ENCODE assay signal across 30 mouse cellular contexts in genomic region chr11:12044245-12044644, GRCm38 (mm10). TPM values are rescaled to one million over a fixed set of nuclear protein-coding genes. Genes with fewer than 3 reads are reported as not detected.
DNase-seq lines count a peak whose midpoint lies in the region; ATAC-seq and TF ChIP-seq lines count a peak whose summit lies in the region.
"Had no signal": no experiment of that assay in that cellular context is flagged by ENCODE, and none has a peak within 500 bp of the region (broad histone marks: within the 10 kb centered on the region; RNA-seq: fewer than 3 reads in every experiment).

No protein-coding gene starts in this region.

- in situ Hi-C loops in CH12.LX (cut with MboI; ENCODE audit: low pct_ligation_motif_present, low pct_unique_long_range_greater_than_20kb, low sequenced_read_pairs) = no loop called here

- no peak for ATAC-seq in heart, postnatal 0 days (ENCODE audit: insufficient read depth, low read depth)
- ATAC-seq: forebrain, embryonic 13.5 days; hindbrain, embryonic 16.5 days; midbrain, embryonic 13.5 days had no signal

- no peaks in the 10 kb centered on the region for H3K9me3 ChIP-seq in heart, postnatal 0 days (replicated peaks; ENCODE audit: control insufficient read depth, low read length)
- H3K9me3 ChIP-seq in CH12.LX (replicated peaks; ENCODE audit: low read length) (no peaks in the 10 kb centered on the region), ES-Bruce4 (replicated peaks; ENCODE audit: control insufficient read depth, insufficient read depth, low read length, poor library complexity, severe bottlenecking) (no peaks in the 10 kb centered on the region)
- H3K9me3 ChIP-seq: forebrain, embryonic 13.5 days; G1E; heart, embryonic 12.5 days; limb, embryonic 10.5 days; limb, embryonic 15.5 days; megakaryocyte, embryonic 14.5 days; midbrain, embryonic 13.5 days; stomach, embryonic 15.5 days had no signal

- TF ChIP-seq EP300 in heart, postnatal 0 days (IDR thresholded peaks at IDR 0.05; ENCODE audit: low read depth) = no peak
- TF ChIP-seq EP300 in CH12.LX (IDR thresholded peaks at IDR 0.05; ENCODE audit: low read length) (no peak), ES-Bruce4 (IDR thresholded peaks at IDR 0.05; ENCODE audit: insufficient read depth, low read depth, low read length) (no peak)

- no peak overlapping the region for H3K9ac ChIP-seq in heart, postnatal 0 days (replicated peaks; ENCODE audit: low read depth, low read length)
- H3K9ac ChIP-seq in CH12.LX (ENCODE audit: insufficient read depth, low read depth) (no peak overlapping the region), ES-Bruce4 (ENCODE audit: low read depth, poor library complexity, severe bottlenecking) (no peak overlapping the region)
- H3K9ac ChIP-seq: forebrain, embryonic 13.5 days; heart, embryonic 12.5 days; limb, embryonic 15.5 days; midbrain, embryonic 13.5 days; stomach, embryonic 15.5 days had no signal

- H3K4me1 ChIP-seq in heart, postnatal 0 days (ENCODE audit: control insufficient read depth, insufficient read depth) = peaks cover 5% of the 10 kb centered on the region; the same call in 1 of the 2 replicates
- H3K4me1 ChIP-seq in lung, adult 2 months (ENCODE audit: control insufficient read depth, insufficient read depth, low read length) = no peaks in the 10 kb centered on the region
- H3K4me1 ChIP-seq in CH12.LX (ENCODE audit: control insufficient read depth in 1 of 2, insufficient read depth in 2 of 2) (peaks cover 5 to 23% of the 10 kb centered on the region in 2 experiments), ES-Bruce4 (ENCODE audit: control insufficient read depth, insufficient read depth, low read length) (no peaks in the 10 kb centered on the region)
- H3K4me1 ChIP-seq: forebrain, embryonic 13.5 days; megakaryocyte, embryonic 14.5 days; midbrain, embryonic 13.5 days; stomach, embryonic 15.5 days had no signal

- no peak for TF ChIP-seq POLR2A in lung, adult 2 months (IDR thresholded peaks at IDR 0.05; ENCODE audit: borderline replicate concordance, extremely low read depth, low read depth, low read length)
- TF ChIP-seq POLR2A in CH12.LX (IDR thresholded peaks at IDR 0.05; ENCODE audit: low read depth, low read length) (no peak), ES-Bruce4 (IDR thresholded peaks at IDR 0.05; ENCODE audit: insufficient read depth, low read length) (no peak)

- peaks cover 31% of the 10 kb centered on the region for H3K27me3 ChIP-seq in heart, postnatal 0 days (ENCODE audit: control insufficient read depth, insufficient read depth, low read length)
- no peaks in the 10 kb centered on the region for H3K27me3 ChIP-seq in CH12.LX (replicated peaks)
- peaks cover 7% of the 10 kb centered on the region for H3K27me3 ChIP-seq in ES-Bruce4 (ENCODE audit: control insufficient read depth, insufficient read depth, low read length, poor library complexity, severe bottlenecking)

- no peak overlapping the region for H3K27ac ChIP-seq in heart, postnatal 0 days (ENCODE audit: low read depth)
- no peak overlapping the region for H3K27ac ChIP-seq in CH12.LX (ENCODE audit: insufficient read depth, low read depth)
- no peak overlapping the region for H3K27ac ChIP-seq in ES-Bruce4 (ENCODE audit: insufficient read depth, low read length)
- H3K27ac ChIP-seq: forebrain, embryonic 13.5 days; limb, embryonic 10.5 days; limb, embryonic 15.5 days; midbrain, embryonic 13.5 days; stomach, embryonic 15.5 days had no signal

- intact Hi-C loops in heart, postnatal 25 days (cut with DNase I) = no loop called here

- no peak for DNase-seq in heart, postnatal 0 days (ENCODE audit: low spot score)
- DNase-seq in heart, postnatal 25 days (ENCODE audit: low spot score) = no peak
- DNase-seq in lung, adult 2 months = no peak
- DNase-seq in lung, postnatal 25 days (ENCODE audit: low spot score) = no peak
- no peak for DNase-seq in CH12.LX (ENCODE audit: extremely low read depth)
- no peak for DNase-seq in adrenal gland, adult (ENCODE audit: inconsistent age in 2 of 2, low spot score in 1 of 2)
- DNase-seq: adrenal gland, postnatal 10 days; B cell, adult 2 months; cerebellum, adult 11-12 months; cerebellum, adult 9-11 months; gastrocnemius, postnatal 36 days; heart, adult 18-20 months; heart, postnatal 10 days; kidney, adult 8-10 months; kidney, postnatal 10 days; layer of hippocampus, adult 9-11 months; lung, postnatal 4 days; right cerebral cortex, postnatal 25 days; thymus, postnatal 25 days had no signal

- H3K36me3 ChIP-seq in heart, postnatal 0 days (replicated peaks; ENCODE audit: control insufficient read depth, insufficient read depth, low read length) = no peaks in the 10 kb centered on the region
- no peaks in the 10 kb centered on the region for H3K36me3 ChIP-seq in CH12.LX (replicated peaks in 1 of 2; ENCODE audit: control insufficient read depth in 1 of 2, insufficient read depth in 1 of 2, low read length in 1 of 2)
- H3K36me3 ChIP-seq in ES-Bruce4 (ENCODE audit: control insufficient read depth, insufficient read depth, low read length, poor library complexity, severe bottlenecking) = no peaks in the 10 kb centered on the region
- H3K36me3 ChIP-seq: G1E; heart, embryonic 12.5 days; limb, embryonic 15.5 days; midbrain, embryonic 13.5 days; stomach, embryonic 15.5 days had no signal

- TF ChIP-seq CTCF in heart, postnatal 0 days (IDR thresholded peaks at IDR 0.05; ENCODE audit: low read depth) = 0 out of 2 replicates have a peak, but pooled peaks have one; percentile 9
- peak; percentile 25; the same call in 1 of the 2 replicates for TF ChIP-seq CTCF in lung, adult 2 months (IDR thresholded peaks at IDR 0.05; ENCODE audit: insufficient read depth, low read length)
- peak in 1 of 2 experiments; percentile 39; a peak in 2 of 4 replicates for TF ChIP-seq CTCF in CH12.LX (conservative IDR thresholded peaks at IDR 0.05 in 1 of 2, IDR thresholded peaks at IDR 0.05 in 1 of 2; ENCODE audit: low read depth in 2 of 2, low read length in 2 of 2)
- peak; percentile 22 for TF ChIP-seq CTCF in ES-Bruce4 (IDR thresholded peaks at IDR 0.05; ENCODE audit: low read depth, low read length)

- dilution Hi-C loops in CH12.LX (cut with MboI; ENCODE audit: extremely low pct_ligation_motif_present, extremely low pct_unique_long_range_greater_than_20kb, low sequenced_read_pairs) = no loop called here

- H3K4me3 ChIP-seq in heart, postnatal 0 days (ENCODE audit: low read depth, low read length) = no peak overlapping the region
- no peak overlapping the region for H3K4me3 ChIP-seq in lung, adult 2 months (replicated peaks; ENCODE audit: extremely low read depth, low read depth, low read length)
- H3K4me3 ChIP-seq in CH12.LX (replicated peaks in 1 of 3; ENCODE audit: low read depth in 2 of 3, low read length in 2 of 3, poor library complexity in 1 of 3) = no peak overlapping the region
- no peak overlapping the region for H3K4me3 ChIP-seq in ES-Bruce4 (ENCODE audit: low read depth, low read length)
- H3K4me3 ChIP-seq: forebrain, embryonic 13.5 days; heart, embryonic 12.5 days; limb, embryonic 10.5 days; limb, embryonic 15.5 days; megakaryocyte, embryonic 14.5 days; midbrain, embryonic 13.5 days; stomach, embryonic 15.5 days had no signal

- TF ChIP-seq RAD21 in CH12.LX (IDR thresholded peaks at IDR 0.05; ENCODE audit: low read depth, low read length) = peak; percentile 29

- no peaks in the 10 kb centered on the region for H3K79me2 ChIP-seq in CH12.LX (replicated peaks; ENCODE audit: control insufficient read depth, extremely low read depth, insufficient read depth, poor library complexity, severe bottlenecking)

- WGBS in heart, postnatal 0 days = 45% methylated on average over 3 of the region's 3 CpGs
- 59% methylated on average over 3 of the region's 3 CpGs for WGBS in lung, adult 2 months

- no peak overlapping the region for H3K4me2 ChIP-seq in heart, postnatal 0 days (ENCODE audit: low read depth, low read length)
- H3K4me2 ChIP-seq in CH12.LX (ENCODE audit: insufficient read depth, low read depth, poor library complexity, severe bottlenecking) = no peak overlapping the region
- H3K4me2 ChIP-seq: forebrain, embryonic 13.5 days; heart, embryonic 12.5 days; limb, embryonic 15.5 days; midbrain, embryonic 13.5 days; stomach, embryonic 15.5 days had no signal

TF ChIP-seq in CH12.LX, 34 proteins besides CTCF, POLR2A, EP300 and RAD21:
- TF ChIP-seq ZC3H11A (IDR thresholded peaks at IDR 0.05; ENCODE audit: low read depth, low read length) (no peak), MYC (IDR thresholded peaks at IDR 0.05; ENCODE audit: low read depth, low read length) (peak; percentile 57; the same call in 1 of the 2 replicates), JUND (conservative IDR thresholded peaks at IDR 0.05; ENCODE audit: low read depth, low read length) (no peak)
TF ChIP-seq in CH12.LX: peak in this region for 1.

RNA-seq across cellular contexts. Expression of gene Grb10, which starts 5.8 kb away (rescaled TPM):
- 687 and 726 TPM in 2 replicates for total RNA-seq in heart, postnatal 0 days (2014; rRNA removed; ENCODE audit: low replicate concordance)
- polyA plus RNA-seq in heart, postnatal 0 days (2015; fragmentation: Nextera tagmentation; extraction: Ambion mirVana) = 190 and 200 TPM in 2 replicates
- 100 to 1,000 TPM; 103 to 108 TPM for total RNA-seq in heart, postnatal 25 days (2021)
- polyA plus RNA-seq in lung, adult 2 months (2012; rRNA removed) = 23.7 and 27.4 TPM in 2 replicates
- total RNA-seq in CH12.LX (2012; rRNA removed) (142 and 189 TPM in 2 replicates), CH12.LX (2014; rRNA removed) (114 and 137 TPM in 2 replicates)
- polyA plus RNA-seq in CH12.LX (2012; ENCODE audit: insufficient read length, low read depth) (32.2 and 38.4 TPM in 2 replicates), ES-Bruce4 (2011; ENCODE audit: insufficient read depth, insufficient read length, low read depth, missing spikeins) (160 and 162 TPM in 2 replicates)
- total RNA-seq: monocyte, adult 5-6 weeks had no signal
- polyA plus RNA-seq: G1E had no signal
